ENCODE assay signal across 10 mouse cellular contexts in genomic region chr14:52003981-52004495, GRCm38 (mm10). TPM values are rescaled to one million over a fixed set of nuclear protein-coding genes. Genes with fewer than 3 reads are reported as not detected.
DNase-seq lines count a peak whose midpoint lies in the region; ATAC-seq and TF ChIP-seq lines count a peak whose summit lies in the region.
"Had no signal": no experiment of that assay in that cellular context is flagged by ENCODE, and none has a peak within 500 bp of the region (broad histone marks: within the 10 kb centered on the region; RNA-seq: fewer than 3 reads in every experiment).

No protein-coding gene starts in this region.

- no peak overlapping the region for H3K27ac ChIP-seq in lung, embryonic 14.5 days (ENCODE audit: low read depth)
- H3K27ac ChIP-seq in hindbrain, embryonic 14.5 days, result peak overlapping the region; percentile 81
- H3K27ac ChIP-seq in limb, embryonic 13.5 days, result peak overlapping the region; percentile 12; the same call in 1 of the 2 replicates

- no peak for TF ChIP-seq CTCF in lung, embryonic 14.5 days (IDR thresholded peaks at IDR 0.05; ENCODE audit: low read depth)
- TF ChIP-seq CTCF in lung, adult 2 months (IDR thresholded peaks at IDR 0.05; ENCODE audit: insufficient read depth, low read length), result no peak

- intact Hi-C loops in heart, postnatal 14 days (cut with DNase I), result no loop called here

- no peak overlapping the region for H3K4me2 ChIP-seq in lung, embryonic 14.5 days
- peak overlapping the region; percentile 45 for H3K4me2 ChIP-seq in hindbrain, embryonic 14.5 days (replicated peaks)
- no peak overlapping the region for H3K4me2 ChIP-seq in limb, embryonic 13.5 days (replicated peaks)

- H3K9ac ChIP-seq in lung, embryonic 14.5 days, result no peak overlapping the region
- peak overlapping the region; percentile 20 for H3K9ac ChIP-seq in hindbrain, embryonic 14.5 days
- H3K9ac ChIP-seq in limb, embryonic 13.5 days, result no peak overlapping the region

- H3K36me3 ChIP-seq in lung, embryonic 14.5 days (ENCODE audit: insufficient read depth), result peaks cover 93% of the 10 kb centered on the region
- H3K36me3 ChIP-seq in hindbrain, embryonic 14.5 days (replicated peaks; ENCODE audit: control insufficient read depth, insufficient read depth), result peaks cover 80% of the 10 kb centered on the region
- H3K36me3 ChIP-seq in limb, embryonic 13.5 days, result peaks cover 88% of the 10 kb centered on the region

- no peaks in the 10 kb centered on the region for H3K4me1 ChIP-seq in lung, embryonic 14.5 days (ENCODE audit: insufficient read depth)
- H3K4me1 ChIP-seq in lung, adult 2 months (ENCODE audit: control insufficient read depth, insufficient read depth, low read length), result peaks cover 3% of the 10 kb centered on the region
- peaks cover 30% of the 10 kb centered on the region for H3K4me1 ChIP-seq in hindbrain, embryonic 14.5 days (replicated peaks; ENCODE audit: control insufficient read depth, insufficient read depth, low read length)
- peaks cover 7% of the 10 kb centered on the region for H3K4me1 ChIP-seq in limb, embryonic 13.5 days

- WGBS in lung, embryonic 14.5 days, result 43% methylated on average over 16 of the region's 16 CpGs
- 49% methylated on average over 16 of the region's 16 CpGs for WGBS in lung, adult 2 months
- WGBS in hindbrain, embryonic 14.5 days, result 8% methylated on average over 16 of the region's 16 CpGs
- 45% methylated on average over 16 of the region's 16 CpGs for WGBS in limb, embryonic 13.5 days

- TF ChIP-seq POLR2A in lung, adult 2 months (IDR thresholded peaks at IDR 0.05; ENCODE audit: borderline replicate concordance, extremely low read depth, low read depth, low read length), result no peak

- no peaks in the 10 kb centered on the region for H3K9me3 ChIP-seq in lung, embryonic 14.5 days (ENCODE audit: low read depth, low read length)
- no peaks in the 10 kb centered on the region for H3K9me3 ChIP-seq in hindbrain, embryonic 14.5 days (ENCODE audit: control insufficient read depth, low read length)
- no peaks in the 10 kb centered on the region for H3K9me3 ChIP-seq in limb, embryonic 13.5 days

- peak; percentile 61 for DNase-seq in lung, embryonic 14.5 days
- no peak for DNase-seq in lung, adult 2 months
- DNase-seq in embryo, embryonic 10.5 days (ENCODE audit: low spot score), result peak; percentile 85
- DNase-seq in hindbrain, embryonic 14.5 days (ENCODE audit: low spot score), result peak; percentile 90
- peak; percentile 53 for DNase-seq in right cerebral cortex, postnatal 14 days
- no peak for DNase-seq in gastrocnemius, postnatal 4 days (ENCODE audit: low spot score in 2 of 2)
- no peak for DNase-seq in heart, postnatal 14 days

- ATAC-seq in lung, embryonic 14.5 days (ENCODE audit: insufficient read depth), result no peak
- peak; percentile 81 for ATAC-seq in hindbrain, embryonic 14.5 days (ENCODE audit: low FRiP score)
- ATAC-seq in limb, embryonic 13.5 days (ENCODE audit: low FRiP score, low read depth), result no peak

- no peaks in the 10 kb centered on the region for H3K27me3 ChIP-seq in lung, embryonic 14.5 days (ENCODE audit: insufficient read depth, low read length)
- no peaks in the 10 kb centered on the region for H3K27me3 ChIP-seq in hindbrain, embryonic 14.5 days (ENCODE audit: control insufficient read depth, insufficient read depth, low read length)
- H3K27me3 ChIP-seq in limb, embryonic 13.5 days, result no peaks in the 10 kb centered on the region

- no peak overlapping the region for H3K4me3 ChIP-seq in lung, embryonic 14.5 days (ENCODE audit: low read depth, low read length)
- no peak overlapping the region for H3K4me3 ChIP-seq in lung, adult 2 months (replicated peaks; ENCODE audit: extremely low read depth, low read depth, low read length)
- H3K4me3 ChIP-seq in hindbrain, embryonic 14.5 days (replicated peaks; ENCODE audit: low read length), result 0 out of 2 replicates have a peak overlapping the region, but pooled peaks have one; percentile 7
- no peak overlapping the region for H3K4me3 ChIP-seq in limb, embryonic 13.5 days

RNA-seq across cellular contexts. Expression of gene Tmem253, which starts 11.4 kb away (rescaled TPM):
- 0.35 and 0.74 TPM in 2 replicates for polyA plus RNA-seq in lung, embryonic 14.5 days (2014; fragmentation: Nextera tagmentation; extraction: Ambion mirVana)
- polyA plus RNA-seq in lung, adult 2 months (2012; rRNA removed), result 0.58 and 0.69 TPM in 2 replicates
- polyA plus RNA-seq in hindbrain, embryonic 14.5 days (2014; fragmentation: Nextera tagmentation; extraction: Ambion mirVana), result 0.29 and 0.37 TPM in 2 replicates
- 0.78 and 1.4 TPM in 2 replicates for polyA plus RNA-seq in limb, embryonic 13.5 days (2015; fragmentation: Nextera tagmentation; extraction: Ambion mirVana)
- total RNA-seq in gastrocnemius, postnatal 4 days (2021), result 1 to 10 TPM; 1.1 to 2.8 TPM
- total RNA-seq in heart, postnatal 14 days (2021), result 1 to 10 TPM; 1.5 to 1.9 TPM

RNA-seq across cellular contexts. Expression of gene Zfp219, which starts 16.5 kb away (rescaled TPM):
- polyA plus RNA-seq in lung, embryonic 14.5 days (2014; fragmentation: Nextera tagmentation; extraction: Ambion mirVana), result 25.8 and 28.3 TPM in 2 replicates
- polyA plus RNA-seq in lung, adult 2 months (2012; rRNA removed), result 84.8 and 87.6 TPM in 2 replicates
- polyA plus RNA-seq in hindbrain, embryonic 14.5 days (2014; fragmentation: Nextera tagmentation; extraction: Ambion mirVana), result 26.4 and 28.7 TPM in 2 replicates
- polyA plus RNA-seq in limb, embryonic 13.5 days (2015; fragmentation: Nextera tagmentation; extraction: Ambion mirVana), result 30.8 and 32.2 TPM in 2 replicates
- total RNA-seq in gastrocnemius, postnatal 4 days (2021), result 10 to 100 TPM; 28.3 to 29.7 TPM
- 10 to 100 TPM; 32.0 to 33.6 TPM for total RNA-seq in heart, postnatal 14 days (2021)

RNA-seq across cellular contexts. Expression of gene Arhgef40, which starts 19.5 kb away (rescaled TPM):
- 96.8 and 108 TPM in 2 replicates for polyA plus RNA-seq in lung, embryonic 14.5 days (2014; fragmentation: Nextera tagmentation; extraction: Ambion mirVana)
- polyA plus RNA-seq in lung, adult 2 months (2012; rRNA removed), result 70.0 and 72.8 TPM in 2 replicates
- polyA plus RNA-seq in hindbrain, embryonic 14.5 days (2014; fragmentation: Nextera tagmentation; extraction: Ambion mirVana), result 67.2 and 68.8 TPM in 2 replicates
- 189 and 203 TPM in 2 replicates for polyA plus RNA-seq in limb, embryonic 13.5 days (2015; fragmentation: Nextera tagmentation; extraction: Ambion mirVana)
- 10 to 100 TPM; 90.4 to 92.7 TPM for total RNA-seq in gastrocnemius, postnatal 4 days (2021)
- total RNA-seq in heart, postnatal 14 days (2021), result 10 to 100 TPM; 39.7 to 47.1 TPM

RNA-seq across cellular contexts. Expression of gene Olfr221, which starts 38.2 kb away (rescaled TPM):
- not detected in 2 replicates for polyA plus RNA-seq in lung, embryonic 14.5 days (2014; fragmentation: Nextera tagmentation; extraction: Ambion mirVana)
- not detected in 2 replicates for polyA plus RNA-seq in lung, adult 2 months (2012; rRNA removed)
- polyA plus RNA-seq in hindbrain, embryonic 14.5 days (2014; fragmentation: Nextera tagmentation; extraction: Ambion mirVana), result not detected in 2 replicates
- polyA plus RNA-seq in limb, embryonic 13.5 days (2015; fragmentation: Nextera tagmentation; extraction: Ambion mirVana), result not detected in 2 replicates
- not detected for total RNA-seq in gastrocnemius, postnatal 4 days (2021)
- total RNA-seq in heart, postnatal 14 days (2021), result not detected
- polyA plus RNA-seq: heart, postnatal 0 days; spleen, adult 2 months had no signal

Comparison
In these comparisons a context has a peak if more than half of its experiments do, and no peak if none do; other contexts are left out.
1. DNase-seq: peak in lung, embryonic 14.5 days (single experiment), embryo, embryonic 10.5 days (single experiment), hindbrain, embryonic 14.5 days (single experiment) and right cerebral cortex, postnatal 14 days (single experiment); none in lung, adult 2 months (single experiment), gastrocnemius, postnatal 4 days (0 of 2) and heart, postnatal 14 days (0 of 2).